Mouse (Mus musculus) fibroblast of lung, adult 2 months (primary cell): ENCODE data around the gene Pnpla2.
"Not testable (repeated sequence)": the region's sequence is repeated elsewhere in the genome, so short reads cannot be mapped to it uniquely, and the experiment has no call there.

Experiments used
- DNase-seq: peaks from one replicate; pipeline ENCODE4 v3.0.0-alpha.2; 2011; ENCODE audit warnings: low read depth

The Pnpla2 gene

GRCm38 (mm10) chr7:141431434-141432185 lies 23.4 kb upstream of the Pnpla2 start:
- DNase-seq, result no peak

GRCm38 (mm10) chr7:141432186-141432611 lies 22.8 kb upstream of the Pnpla2 start:
- DNase-seq, result no peak

- DNase-seq, result no peak
These were observed 22.1 kb upstream of the Pnpla2 start for GRCm38 (mm10) chr7:141432741-141433516.

GRCm38 (mm10) chr7:141433517-141434400 lies 21.2 kb upstream of the Pnpla2 start:
- DNase-seq, result no peak

- no peak for DNase-seq
These were observed 20.5 kb upstream of the Pnpla2 start for GRCm38 (mm10) chr7:141434464-141434863.

GRCm38 (mm10) chr7:141435129-141435855 lies 19.7 kb upstream of the Pnpla2 start:
- no peak for DNase-seq

- no peak for DNase-seq
These were observed 19.0 kb upstream of the Pnpla2 start for GRCm38 (mm10) chr7:141435856-141436522.

- DNase-seq, result no peak
These were observed 18.5 kb upstream of the Pnpla2 start for GRCm38 (mm10) chr7:141436523-141436892.

GRCm38 (mm10) chr7:141437178-141438120 lies 17.5 kb upstream of the Pnpla2 start, which contains the start of gene Slc25a22:
Slc25a22 (minus strand) TSS chr7:141437892.
- peak; percentile 46 for DNase-seq

- DNase-seq, result no peak
These were observed 16.6 kb upstream of the Pnpla2 start for GRCm38 (mm10) chr7:141438201-141438968.

GRCm38 (mm10) chr7:141439140-141439679 lies 15.8 kb upstream of the Pnpla2 start:
- no peak for DNase-seq

GRCm38 (mm10) chr7:141439811-141440210 lies 15.2 kb upstream of the Pnpla2 start:
- no peak for DNase-seq

- DNase-seq, result no peak
These were observed 14.4 kb upstream of the Pnpla2 start for GRCm38 (mm10) chr7:141440613-141441012.

- no peak for DNase-seq
These were observed 13.5 kb upstream of the Pnpla2 start for GRCm38 (mm10) chr7:141441460-141441859.

GRCm38 (mm10) chr7:141442199-141442598 lies 12.8 kb upstream of the Pnpla2 start:
- no peak for DNase-seq

- no peak for DNase-seq
These were observed 11.7 kb upstream of the Pnpla2 start for GRCm38 (mm10) chr7:141443081-141443821.

GRCm38 (mm10) chr7:141443828-141444237 lies 11.2 kb upstream of the Pnpla2 start, which contains the start of gene Pidd1:
Pidd1 (minus strand) TSS chr7:141444025.
- DNase-seq, result no peak

GRCm38 (mm10) chr7:141446374-141446773 lies 8.6 kb upstream of the Pnpla2 start:
- not testable (repeated sequence) for DNase-seq
